Mouse (Mus musculus): ENCODE measurements around the gene Ahdc1.

Gene Ahdc1

DNA sequence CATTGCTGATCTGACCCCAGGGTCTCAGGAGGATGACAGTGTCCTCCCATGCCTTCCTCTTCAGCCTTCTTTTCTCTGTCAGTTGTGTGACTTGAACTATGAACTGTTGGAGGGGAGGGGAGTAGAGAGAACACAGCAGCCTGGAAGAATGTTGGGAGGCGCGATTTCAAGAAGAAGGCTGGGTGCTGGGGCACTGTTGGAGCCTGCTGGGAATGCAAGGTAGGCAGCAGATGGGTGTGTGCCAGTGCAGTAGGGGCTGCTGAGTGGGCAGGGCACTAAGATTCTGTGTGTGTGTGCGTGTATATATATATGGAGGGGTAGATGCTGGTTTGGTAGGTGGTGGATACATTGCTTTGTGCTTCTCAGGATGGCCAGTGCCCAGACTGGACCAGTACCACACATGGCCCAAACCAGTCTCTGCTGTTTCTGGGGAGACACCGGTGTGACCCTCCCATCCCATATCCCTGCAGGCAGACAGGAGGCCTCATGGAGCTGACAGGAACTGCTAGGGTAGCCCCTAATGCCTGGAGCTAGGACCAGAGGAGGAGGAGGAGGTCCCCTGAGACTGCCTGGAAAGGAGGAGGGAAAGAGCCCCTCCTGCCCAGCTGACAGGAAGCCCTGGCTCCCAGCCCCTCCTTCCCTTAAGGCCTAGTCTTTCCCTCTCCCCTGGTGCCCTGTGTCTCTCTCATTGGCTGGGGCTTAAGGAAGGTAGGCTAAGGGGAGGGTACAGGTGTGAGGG, 5.8 kb downstream of the Ahdc1 start:
- no peak for DNase-seq (ENCODE audit: extremely low spot score, low read depth, low spot score)

DNA sequence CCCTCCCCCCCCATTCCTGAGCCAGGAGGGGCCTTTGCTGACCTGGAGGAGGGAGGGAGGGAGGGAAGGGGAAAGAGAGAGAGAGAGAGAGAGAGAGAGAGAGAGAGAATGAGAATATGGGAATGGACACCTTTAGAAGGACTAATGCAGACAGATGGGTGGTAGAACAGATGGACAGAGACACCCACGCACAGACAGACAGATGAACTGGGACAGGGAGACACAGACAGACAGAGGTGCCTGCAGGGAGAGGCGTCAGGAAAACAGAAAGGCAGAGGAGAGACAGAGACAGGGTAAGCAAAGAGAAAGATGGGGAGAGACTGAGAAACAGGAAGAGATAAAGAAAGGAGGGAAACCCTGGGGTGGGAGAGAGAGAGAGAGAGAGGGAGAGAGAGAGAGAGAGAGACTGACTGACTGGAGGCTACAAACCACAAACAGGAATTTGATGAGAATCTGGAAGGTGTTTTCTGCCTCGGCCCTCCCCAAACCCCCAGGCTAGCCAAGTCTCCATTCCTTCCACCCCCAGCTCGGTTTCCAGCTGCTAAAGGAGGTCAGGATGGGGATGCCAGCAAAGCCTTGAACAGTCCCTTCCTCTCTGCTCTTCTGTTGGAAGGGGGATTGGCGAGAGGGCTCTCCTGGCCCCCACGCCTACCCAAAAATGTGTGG, 6.7 kb downstream of the Ahdc1 start:
- DNase-seq (ENCODE audit: extremely low spot score, low read depth, low spot score), result no peak

DNA sequence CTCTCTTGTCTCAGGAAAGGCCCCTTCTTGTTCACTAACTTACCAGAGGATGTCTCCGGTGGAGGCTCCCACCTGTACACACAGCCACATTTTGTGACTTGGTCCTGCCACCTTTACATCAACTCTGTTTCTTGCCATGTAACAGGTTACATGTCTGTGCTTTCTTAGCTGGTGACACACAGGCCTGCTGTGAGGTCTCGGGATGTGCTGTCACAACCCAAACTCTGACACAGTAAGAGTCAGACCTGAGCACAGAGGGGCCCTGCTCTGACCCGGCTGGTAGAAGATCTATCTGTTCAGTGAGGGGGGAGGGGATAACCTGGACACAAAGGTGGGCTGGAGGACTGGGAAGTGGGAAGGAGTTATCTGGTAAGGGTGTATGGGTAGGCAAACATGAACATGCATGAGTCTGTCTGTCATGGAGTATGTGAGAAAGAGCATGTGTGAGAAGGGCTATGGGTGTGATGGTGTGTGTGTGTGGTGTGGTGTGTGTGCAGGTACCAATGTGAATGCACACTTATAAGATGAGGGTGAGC, 7.3 kb downstream of the Ahdc1 start:
- DNase-seq (ENCODE audit: extremely low spot score, low read depth, low spot score), result no peak

DNA sequence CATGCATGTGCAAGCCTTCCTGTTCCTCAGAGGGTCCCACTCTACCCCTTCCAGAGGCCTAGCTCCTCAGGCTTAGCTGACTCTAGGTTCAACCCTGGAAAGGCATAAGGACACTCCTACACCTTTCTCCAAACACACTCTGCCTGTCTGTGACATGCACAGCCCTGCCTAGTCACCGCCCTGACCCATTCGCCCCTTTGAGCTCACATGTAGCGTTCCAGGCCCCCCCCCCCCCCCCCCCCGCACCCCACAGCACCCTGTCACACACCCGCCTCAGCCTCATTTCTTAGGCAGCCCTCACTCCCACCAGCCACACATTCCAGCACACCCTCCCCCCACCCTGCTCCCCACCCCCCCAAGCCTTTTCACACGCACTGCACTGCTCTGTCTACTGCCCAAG, 9.7 kb downstream of the Ahdc1 start:
- DNase-seq (ENCODE audit: extremely low spot score, low read depth, low spot score), result no peak

DNA sequence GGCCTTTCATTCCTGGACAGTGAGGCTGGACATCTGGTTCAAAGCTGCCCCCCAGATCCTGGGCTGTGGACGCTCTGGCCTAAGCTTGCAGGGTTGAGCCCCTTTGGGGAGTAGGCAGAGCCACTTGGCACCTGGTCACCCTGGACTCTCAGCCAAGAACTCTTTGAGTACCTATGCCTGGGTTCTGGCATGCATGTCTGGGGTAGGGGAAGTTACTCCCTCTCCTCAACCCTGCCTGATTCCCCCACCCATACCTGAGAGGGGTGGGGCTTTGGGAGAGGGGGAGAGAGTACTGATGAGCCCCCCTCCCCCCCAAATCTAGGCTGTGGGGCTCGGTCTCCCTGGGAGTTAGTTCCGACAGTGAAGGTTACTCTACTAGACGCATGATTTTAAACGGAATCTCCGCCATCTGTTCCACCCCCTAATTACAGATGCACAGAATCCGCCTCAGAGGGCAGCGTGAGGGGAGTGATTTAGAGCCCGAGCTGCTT, 10.2 kb downstream of the Ahdc1 start:
- no peak for DNase-seq (ENCODE audit: extremely low spot score, low read depth, low spot score)

DNA sequence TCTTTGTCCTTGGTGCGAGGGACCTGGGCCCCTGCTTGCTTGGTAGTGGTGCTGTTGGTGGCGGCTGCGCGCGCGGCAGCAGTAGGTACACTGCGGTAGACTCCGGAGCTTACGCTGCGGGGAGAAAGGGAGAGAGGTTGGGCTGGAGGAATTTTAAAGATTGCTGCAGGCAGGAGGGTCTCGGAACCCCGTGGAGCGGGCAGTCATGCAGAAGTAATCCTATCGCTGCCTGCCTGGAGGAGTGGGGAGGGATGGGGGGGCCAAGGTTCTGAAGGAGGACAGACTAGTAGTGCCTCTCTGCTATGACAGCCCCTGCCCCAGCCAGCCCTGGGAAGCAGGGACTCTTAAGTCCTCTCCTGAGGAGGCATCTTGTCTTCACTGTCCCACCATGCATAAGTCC, 11.2 kb downstream of the Ahdc1 start:
- DNase-seq (ENCODE audit: extremely low spot score, low read depth, low spot score), result no peak

DNA sequence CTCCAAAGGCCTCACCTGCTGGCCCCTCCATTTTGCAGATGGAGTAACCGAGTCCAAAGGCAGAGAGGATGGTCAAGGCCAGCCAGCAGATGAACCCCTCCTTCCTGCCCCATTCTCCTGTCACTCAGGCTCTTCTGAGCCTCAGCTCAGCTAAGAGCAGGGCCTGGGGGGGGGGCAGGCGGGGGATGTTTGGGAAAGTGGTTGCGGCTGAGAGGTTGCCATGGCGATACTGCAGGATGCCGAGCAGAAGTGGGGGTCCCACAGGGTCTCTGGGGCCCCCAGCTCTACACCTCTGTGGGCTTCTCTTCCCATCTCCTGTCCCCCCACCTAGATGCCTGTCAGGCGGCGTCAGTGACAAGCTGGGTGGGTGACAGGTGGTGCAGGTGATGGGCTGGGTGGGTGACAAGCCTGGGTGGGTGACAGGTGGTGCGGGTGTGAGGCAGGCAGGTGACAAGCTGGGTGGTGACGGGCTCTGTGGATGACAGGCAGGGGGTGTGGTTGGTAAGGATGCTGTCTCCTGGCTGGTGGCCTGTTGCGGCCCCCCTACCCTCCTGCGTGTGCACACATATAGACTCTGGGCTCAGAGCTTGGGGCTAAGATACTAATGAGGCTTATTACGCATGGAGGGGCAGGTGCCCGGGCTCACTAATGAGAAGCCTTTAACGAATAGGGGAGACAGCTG, 12.0 kb downstream of the Ahdc1 start:
- DNase-seq (ENCODE audit: extremely low spot score, low read depth, low spot score), result no peak

DNA sequence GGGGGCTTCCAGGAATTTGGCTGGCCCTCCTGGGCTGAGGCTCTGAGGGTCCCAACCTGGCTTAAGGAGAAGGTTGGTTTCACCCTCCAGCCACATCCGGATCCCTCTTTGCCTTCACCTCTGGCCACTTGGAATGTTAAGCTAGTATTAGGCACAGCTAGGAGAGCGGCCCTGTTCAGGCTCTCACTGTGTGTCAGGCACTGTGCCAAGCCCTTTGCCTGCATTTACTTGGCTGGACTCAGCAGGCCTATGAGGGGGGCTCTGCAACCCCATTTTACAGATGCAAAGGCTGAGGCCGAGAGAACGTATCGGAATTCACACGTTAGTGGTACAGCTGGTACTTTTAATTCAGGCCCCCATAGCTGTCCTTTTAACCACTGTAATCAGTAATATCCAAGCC, 12.6 kb downstream of the Ahdc1 start:
- no peak for DNase-seq (ENCODE audit: extremely low spot score, low read depth, low spot score)

DNA sequence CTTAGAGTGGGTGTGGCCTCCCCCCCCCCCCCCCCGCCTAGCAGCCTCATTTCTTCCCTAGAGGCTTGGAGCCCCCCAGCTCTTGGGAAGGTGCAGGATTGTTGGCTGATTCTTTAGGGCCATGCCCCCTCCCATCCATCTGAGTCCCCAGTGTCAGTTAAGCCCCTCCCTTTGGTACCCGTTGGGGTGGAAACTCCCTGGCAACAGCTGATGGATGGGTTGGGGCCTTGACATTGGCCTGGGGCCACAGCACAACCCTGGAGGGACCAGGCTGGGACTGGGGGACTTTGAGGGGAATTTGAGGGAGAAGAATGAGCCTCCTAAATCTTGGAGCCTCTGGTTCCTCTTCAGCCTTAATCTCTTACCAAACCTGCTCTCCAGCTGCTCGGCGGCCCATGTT, 13.3 kb downstream of the Ahdc1 start:
- no peak for DNase-seq (ENCODE audit: extremely low spot score, low read depth, low spot score)

DNA sequence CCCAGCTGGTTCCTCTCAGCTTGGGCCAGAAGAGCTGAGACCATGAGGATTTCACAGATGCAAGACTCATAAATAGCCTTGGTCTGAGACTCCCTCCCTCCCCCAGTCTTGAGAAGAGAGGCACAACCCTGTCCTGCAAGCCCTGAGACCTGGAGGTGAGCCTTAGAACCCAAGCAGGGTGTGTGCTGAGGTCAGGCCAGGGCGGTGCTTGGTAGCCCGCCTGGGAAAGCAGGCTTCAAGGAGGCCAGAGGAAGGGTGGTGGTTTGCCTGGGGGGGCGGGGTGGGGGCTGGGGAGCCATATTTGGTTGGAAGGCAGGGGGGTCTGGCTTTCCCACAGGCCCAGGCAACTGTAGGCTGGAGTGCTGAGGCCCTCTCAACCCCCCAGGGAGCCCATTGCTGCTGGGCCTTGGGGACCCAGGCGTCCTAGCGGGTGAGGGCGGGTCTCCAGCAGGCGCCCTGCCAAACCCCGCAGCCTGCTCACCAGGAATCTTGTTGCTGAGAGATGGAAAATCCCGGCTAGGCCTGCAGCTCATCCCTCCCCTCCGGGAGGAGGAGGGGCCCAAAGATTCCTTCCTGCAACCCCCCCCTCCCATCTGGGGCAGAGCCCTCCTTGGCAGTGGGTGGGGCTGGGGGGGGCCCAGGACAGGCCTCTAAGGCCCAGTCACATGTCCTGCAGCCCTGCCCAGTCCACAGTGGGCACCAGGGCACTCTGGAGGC, 14.1 kb downstream of the Ahdc1 start:
- DNase-seq (ENCODE audit: extremely low spot score, low read depth, low spot score), result no peak

DNA sequence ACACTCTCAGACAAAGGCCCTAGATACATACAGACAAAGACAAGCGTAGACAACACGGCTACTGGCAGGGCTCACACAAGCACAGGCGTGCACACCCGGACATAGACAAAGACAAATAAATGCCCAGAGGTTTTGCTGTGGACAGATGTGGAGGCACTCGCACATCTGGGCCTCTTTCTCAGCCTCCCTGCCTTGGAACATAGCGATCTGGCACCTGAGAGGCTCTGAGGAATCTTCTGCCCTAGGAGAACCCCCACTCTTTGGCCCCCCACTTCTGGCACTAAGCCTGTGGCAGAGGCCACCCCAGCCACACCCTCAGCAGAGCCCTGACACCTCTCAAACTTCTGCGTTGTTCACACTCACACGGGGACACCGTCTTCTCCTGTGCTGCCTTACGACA, 15.2 kb downstream of the Ahdc1 start:
- DNase-seq (ENCODE audit: extremely low spot score, low read depth, low spot score), result no peak

DNA sequence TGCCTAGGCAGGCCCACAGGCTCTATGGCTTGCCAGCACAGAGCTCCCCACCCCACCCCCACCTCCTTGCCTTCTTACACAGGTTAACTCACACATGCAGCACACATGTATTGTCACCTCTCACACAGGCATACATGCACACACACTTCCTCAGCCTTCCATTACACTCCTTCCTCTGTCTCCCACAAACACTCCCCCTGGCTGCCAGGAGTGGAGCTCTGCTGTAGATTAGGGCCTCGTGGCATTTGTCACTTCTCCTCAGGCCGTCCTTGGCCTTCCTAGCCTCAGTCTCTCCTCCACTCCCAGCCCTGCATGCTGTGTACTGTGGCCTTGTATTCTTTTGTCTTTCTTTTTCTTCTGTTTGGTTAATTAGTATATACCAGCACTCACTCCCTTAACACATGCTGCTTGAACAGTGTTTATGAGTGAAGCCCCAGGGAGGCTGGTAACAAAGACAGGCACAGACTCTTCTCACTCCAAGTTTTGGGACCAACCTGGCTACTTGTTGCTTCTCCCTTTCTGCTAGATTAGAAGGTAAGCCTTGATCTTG, 15.8 kb downstream of the Ahdc1 start:
- DNase-seq (ENCODE audit: extremely low spot score, low read depth, low spot score), result no peak

DNA sequence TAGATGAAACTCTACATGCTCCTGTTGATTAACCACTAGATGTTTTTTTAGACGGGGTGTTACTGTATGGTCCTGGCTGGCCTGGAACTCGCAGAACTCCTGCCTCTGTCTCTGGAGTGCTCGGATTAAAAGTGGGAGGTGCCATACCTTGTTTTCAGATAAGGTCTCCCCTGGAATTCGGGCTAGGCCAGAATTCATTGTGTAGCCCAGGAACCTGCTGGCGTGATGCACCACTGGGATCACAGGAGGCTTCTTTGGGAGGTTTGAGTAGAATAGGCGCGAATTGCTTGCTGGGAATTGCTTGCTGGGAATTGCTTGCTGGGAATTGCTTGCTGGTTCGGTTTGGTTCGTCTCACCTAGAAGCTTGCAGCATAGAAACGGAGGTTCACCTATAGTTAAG, 16.7 kb downstream of the Ahdc1 start:
- DNase-seq (ENCODE audit: extremely low spot score, low read depth, low spot score), result no peak

DNA sequence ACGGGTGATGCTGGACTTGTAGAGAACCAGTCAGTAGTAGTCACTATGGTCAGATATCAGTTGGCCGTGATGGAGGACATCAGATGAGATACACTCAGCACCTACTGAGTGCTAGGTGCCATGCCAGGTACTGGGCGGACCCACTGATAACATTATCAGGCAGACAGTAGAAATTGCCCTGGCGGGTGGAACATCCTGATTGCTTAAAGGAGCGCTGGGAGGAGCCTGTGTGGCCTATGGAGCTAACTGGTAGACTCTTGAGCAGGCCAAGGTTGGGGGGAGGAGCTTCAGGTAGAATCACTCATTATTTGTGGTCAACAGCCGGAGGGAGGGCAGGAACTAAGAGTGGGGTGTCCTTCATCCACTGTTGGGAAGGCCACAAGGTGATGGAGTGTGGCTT, 17.1 kb downstream of the Ahdc1 start:
- DNase-seq (ENCODE audit: extremely low spot score, low read depth, low spot score), result no peak

DNA sequence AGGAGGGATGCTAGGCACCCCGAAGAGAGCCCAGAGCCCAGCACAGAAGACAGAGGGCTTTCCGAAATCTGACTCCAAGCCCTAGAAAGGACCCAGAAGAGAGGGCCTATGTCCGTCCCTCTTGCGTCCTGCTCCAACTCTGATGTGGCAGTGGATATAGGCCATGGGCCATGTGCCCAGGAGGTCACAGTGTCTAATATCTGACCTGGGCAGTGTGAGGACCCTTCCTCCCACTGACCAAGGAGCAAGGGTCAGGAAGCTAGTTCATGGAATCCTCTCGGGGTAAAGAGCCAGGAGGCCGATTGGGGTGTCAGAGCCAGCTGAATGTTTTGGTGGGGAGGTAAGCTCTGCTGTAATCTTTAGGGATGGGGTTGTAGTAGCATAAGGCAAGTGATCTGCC, 17.8 kb downstream of the Ahdc1 start:
- DNase-seq (ENCODE audit: extremely low spot score, low read depth, low spot score), result no peak

DNA sequence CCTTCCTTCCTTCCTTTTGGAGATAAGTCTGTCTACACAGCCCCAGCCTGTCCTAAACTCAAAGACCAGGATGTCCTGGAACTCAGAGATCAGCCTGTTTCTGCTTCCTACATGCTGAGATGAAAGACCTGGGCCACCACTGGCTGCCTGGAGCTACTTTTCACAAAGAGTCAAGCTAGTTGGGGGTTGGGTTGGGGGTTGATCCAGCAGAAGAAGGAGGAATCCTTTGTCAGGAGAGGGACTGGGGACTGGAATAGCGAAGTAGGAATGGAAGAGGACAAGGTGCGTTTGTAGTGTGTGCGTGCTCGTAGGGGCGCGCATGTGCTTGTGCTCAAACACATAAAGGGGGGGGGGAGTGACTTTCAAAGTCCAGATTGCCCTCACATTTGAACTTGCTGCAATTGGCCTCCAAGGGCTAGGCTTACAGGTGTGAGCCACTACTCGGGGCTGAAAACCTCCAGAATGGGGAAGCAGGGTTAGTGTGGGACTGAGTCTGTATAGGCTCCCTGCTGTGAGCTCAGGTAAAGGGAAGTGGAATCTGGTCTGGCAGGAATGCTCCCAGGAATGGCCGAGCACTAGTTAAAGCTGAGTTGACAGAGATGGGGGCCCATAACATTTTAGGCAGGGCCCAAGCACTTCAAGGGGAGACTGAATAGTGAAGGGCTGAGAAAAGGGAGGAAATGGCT, 21.5 kb downstream of the Ahdc1 start:
- DNase-seq (ENCODE audit: extremely low spot score, low read depth, low spot score), result no peak

DNA sequence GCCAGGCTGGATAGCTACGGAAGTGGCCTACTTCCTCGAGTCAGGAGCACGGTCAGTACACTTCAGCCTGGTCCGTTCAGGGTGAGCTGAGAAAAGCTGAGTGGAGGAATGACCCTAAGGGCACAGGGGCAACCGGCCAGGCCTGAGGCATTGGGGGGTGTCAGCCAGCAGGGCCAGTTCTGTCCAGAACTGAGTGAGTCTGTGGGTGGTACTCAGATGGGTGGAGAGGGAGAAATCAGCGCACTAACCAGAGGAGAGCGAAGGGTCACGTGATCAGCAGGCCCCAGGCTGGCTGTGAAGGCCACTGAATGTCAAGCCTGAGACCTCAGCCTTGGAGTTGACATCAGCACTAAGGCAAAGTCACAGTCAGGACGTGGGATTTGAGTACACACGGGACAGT, 23.4 kb downstream of the Ahdc1 start:
- no peak for DNase-seq (ENCODE audit: extremely low spot score, low read depth, low spot score)

DNA sequence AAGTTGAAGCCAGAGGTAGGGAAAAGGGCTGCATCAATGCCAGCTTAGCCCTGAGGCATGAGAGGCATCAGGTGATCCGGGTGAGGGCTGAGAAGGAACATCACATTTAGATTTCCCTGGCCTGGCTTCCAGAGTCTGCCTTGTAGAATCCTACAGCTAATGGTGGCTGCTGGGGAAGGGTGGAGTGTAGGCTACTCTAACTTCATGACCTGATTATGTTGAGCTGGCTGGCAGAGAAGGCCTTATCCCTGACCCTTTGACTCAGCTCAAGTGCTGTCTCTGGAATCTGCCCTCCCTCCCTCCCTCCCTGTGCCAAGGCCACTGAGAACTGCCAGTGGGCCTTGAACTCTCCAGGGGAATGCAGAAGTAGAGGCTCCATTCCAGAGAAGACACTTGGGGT, 24.4 kb downstream of the Ahdc1 start:
- no peak for DNase-seq (ENCODE audit: extremely low spot score, low read depth, low spot score)

DNA sequence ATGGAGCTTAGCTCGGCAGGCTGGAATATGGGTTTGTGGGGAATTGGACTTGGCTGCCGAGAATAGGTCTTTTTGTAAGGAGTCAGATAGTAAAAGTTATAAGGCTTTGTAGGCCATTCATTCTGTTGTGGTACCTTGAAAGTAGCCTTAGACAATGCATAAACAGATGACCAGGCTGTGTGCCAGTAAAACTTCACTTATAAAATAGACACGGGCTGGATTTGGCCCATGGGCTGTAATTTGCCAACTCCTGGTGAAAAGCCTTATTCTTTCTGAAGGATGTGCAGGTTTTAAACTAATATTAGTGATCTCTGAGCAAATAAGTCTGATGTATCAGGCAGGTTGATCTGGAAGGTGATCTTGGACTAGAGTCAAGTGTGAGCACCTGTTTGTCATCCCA, 24.9 kb downstream of the Ahdc1 start:
- DNase-seq (ENCODE audit: extremely low spot score, low read depth, low spot score), result no peak

DNA sequence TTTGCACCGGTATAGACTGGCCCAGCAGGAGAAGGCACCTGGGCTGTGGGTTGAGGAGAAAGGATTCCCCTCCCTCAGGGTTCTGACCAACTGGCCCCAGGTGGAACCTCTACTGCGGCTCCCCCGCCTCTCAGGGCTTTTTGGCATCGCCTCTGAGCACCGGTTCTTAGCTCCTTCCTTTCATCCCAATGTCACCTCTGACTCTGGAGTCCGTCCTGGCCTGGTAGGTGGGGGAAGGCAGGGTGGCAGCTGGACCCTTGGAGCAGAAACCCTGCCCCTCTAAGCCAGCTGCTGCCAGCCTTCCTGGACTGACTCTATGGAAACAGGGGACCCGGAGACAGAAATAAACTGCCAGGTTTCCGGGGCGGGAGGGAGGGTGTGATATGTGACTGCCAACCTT, 26.2 kb downstream of the Ahdc1 start:
- no peak for DNase-seq (ENCODE audit: extremely low spot score, low read depth, low spot score)
